Mouse (Mus musculus): Measurements from ENCODE around the gene Pfkm.

GRCm38 (mm10) chr15:98152916-98153315 is 60.5 kb downstream of the Pfkm start:
- TF ChIP-seq POLR2A (IDR thresholded peaks at IDR 0.05; ENCODE audit: extremely low read depth, insufficient read depth, low read length): no peak
- no peak for TF ChIP-seq CTCF (IDR thresholded peaks at IDR 0.05; ENCODE audit: extremely low read depth, insufficient read depth, low read length)

Data from cortical plate, adult 2 months (tissue).